Mouse (Mus musculus) embryonic fibroblast, embryonic 13.5 days (primary cell): ENCODE results near the gene Prdx6. TPM values are rescaled to one million over a fixed set of nuclear protein-coding genes. Genes with fewer than 3 reads are reported as not detected.

Experiments
- H3K27ac ChIP-seq: 2 replicates; pipeline ENCODE4 v1.5.1; 2012; ENCODE audit warnings: low read length, control low read depth, inconsistent platforms; ENCODE audit not compliant: insufficient read depth
- H3K4me1 ChIP-seq: 2 replicates; pipeline ENCODE4 v1.6.1; 2011; ENCODE audit warnings: low read length; ENCODE audit not compliant: control insufficient read depth, insufficient read depth
- H3K4me3 ChIP-seq: 2 replicates; pipeline ENCODE4 v1.5.1; 2011; ENCODE audit warnings: mild to moderate bottlenecking, control low read depth, low read length; ENCODE audit not compliant: insufficient read depth
- CTCF ChIP-seq: IDR thresholded peaks from 2 replicates; pipeline ENCODE4 v1.5.1; 2011; ENCODE audit warnings: mild to moderate bottlenecking, control low read depth, low read length, moderate library complexity, borderline replicate concordance; ENCODE audit not compliant: insufficient read depth
- POLR2A ChIP-seq: IDR thresholded peaks from 2 replicates; pipeline ENCODE4 v1.6.1; 2011; ENCODE audit warnings: low read depth, mild to moderate bottlenecking, control low read depth, low read length, moderate library complexity
- polyA plus RNA-seq: library from polyadenylated mRNA; stranded (reverse); fragments of >200 nt; gene quantifications from 2 replicates; pipeline ENCODE4 v1.2.4, GENCODE M21; 2011; ENCODE audit warnings: low read depth; ENCODE audit not compliant: missing spikeins, insufficient read length

Prdx6 gene
- polyA plus RNA-seq, 1 experiment, result 160 TPM

DNA sequence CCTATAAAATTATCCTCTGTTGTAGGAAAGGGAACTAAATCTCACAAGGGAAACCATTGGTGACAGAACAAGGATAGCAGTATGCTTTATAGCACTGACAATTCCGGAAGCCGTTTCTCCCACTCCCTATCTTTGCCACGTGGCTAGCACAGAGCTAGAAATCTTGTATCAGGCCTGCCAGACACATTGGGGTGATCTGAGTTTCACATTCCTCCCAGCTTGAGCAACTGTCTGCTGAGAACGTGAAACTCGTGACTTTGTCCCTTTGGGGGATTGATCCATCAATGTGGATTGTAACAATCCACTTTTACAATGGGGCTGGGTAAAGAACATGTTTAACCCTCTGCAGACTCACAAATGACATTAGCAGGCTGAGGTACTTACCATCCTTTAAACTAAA is 17.9 kb upstream of the Prdx6 start:
- TF ChIP-seq CTCF (no peak), POLR2A (no peak)
- Histone ChIP-seq H3K4me1 (no peaks in the 10 kb centered on the region; the same call in 1 of the 2 replicates), H3K4me3 (no peak overlapping the region), H3K27ac (no peak overlapping the region)

DNA sequence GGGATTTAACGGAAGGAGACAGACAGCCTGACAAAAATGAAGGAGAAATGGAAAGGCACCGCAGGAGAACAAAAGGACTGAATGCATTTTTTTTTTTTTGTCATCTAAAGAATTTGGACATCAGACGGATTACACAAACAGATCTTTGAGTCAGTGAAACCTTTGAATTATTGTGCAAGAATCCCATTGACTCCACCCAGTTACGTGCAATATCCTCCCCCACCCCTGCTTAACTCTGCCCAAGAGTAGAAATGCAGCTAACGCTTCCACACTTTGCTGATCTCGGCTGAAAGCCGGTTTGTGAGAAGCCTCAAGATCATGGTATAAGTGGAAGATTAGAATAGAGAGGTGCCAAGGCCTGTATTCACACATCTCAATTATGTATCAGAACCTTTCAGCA is 17.1 kb upstream of the Prdx6 start:
- no peak for TF ChIP-seq CTCF
- TF ChIP-seq POLR2A, result no peak
- Histone ChIP-seq H3K27ac (no peak overlapping the region), H3K4me1 (no peaks in the 10 kb centered on the region; the same call in 1 of the 2 replicates), H3K4me3 (no peak overlapping the region)

DNA sequence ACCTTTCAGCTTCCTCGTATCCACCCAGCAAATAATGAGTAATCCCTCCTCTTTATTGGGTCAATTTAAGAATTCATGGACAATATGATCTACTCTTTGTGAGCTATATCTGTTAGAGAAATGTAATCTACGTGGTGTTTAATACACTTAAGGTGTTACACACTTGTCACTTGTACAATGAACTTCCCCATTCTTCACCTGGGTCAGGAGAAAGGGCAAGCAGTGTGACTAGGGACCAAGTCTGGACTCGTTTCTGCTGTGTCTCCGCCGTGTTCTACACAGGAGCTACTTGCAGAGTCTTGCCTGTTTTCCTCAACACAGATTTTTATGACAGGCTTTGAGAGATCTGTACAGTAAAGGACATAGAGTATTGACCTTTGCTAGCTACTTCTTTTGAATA is 13.9 kb upstream of the Prdx6 start:
- no peaks in the 10 kb centered on the region; the same call in 1 of the 2 replicates for H3K4me1 ChIP-seq
- no peak for TF ChIP-seq POLR2A
- TF ChIP-seq CTCF, result no peak
- no peak overlapping the region for H3K4me3 ChIP-seq
- H3K27ac ChIP-seq, result no peak overlapping the region

DNA sequence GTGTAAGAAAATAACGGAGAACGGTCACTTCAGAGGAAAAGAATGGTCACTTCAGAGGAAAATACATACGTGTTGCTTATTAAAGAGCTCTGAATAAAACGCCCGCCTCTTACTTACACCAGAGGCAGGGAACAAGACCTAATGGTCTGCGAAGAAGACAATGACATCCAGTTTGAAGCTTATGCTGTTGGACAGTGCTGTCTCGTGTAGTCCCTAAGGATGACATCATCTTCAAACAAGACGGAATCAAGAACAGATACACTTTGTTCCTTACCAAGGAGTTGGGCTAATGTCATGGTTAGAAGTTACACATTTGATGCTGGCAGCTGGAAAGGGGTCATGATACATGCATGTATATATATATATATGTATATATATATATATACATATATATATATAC is 12.6 kb upstream of the Prdx6 start:
- TF ChIP-seq POLR2A, result no peak
- no peak for TF ChIP-seq CTCF
- Histone ChIP-seq H3K27ac (no peak overlapping the region), H3K4me3 (no peak overlapping the region), H3K4me1 (no peaks in the 10 kb centered on the region; the same call in 1 of the 2 replicates)

DNA sequence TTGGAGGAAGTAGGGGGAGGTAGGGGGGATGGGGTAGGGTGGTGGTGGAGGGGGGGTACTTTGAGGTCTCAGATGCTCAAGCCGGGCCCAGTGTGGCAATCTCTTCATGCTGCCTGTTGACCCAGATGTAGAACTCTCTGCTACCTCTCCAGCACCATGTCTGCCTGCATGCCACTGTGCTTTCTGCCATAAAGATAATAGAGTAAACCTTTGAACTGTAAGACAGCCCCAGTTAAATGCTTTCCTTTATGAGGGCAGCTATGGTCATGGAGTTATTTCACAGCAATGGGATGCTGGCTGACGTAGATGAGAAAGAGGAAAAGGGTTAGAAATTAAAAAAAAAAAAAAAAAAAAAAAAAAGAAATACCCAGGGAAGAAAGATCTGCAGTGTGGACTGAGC is 11.5 kb upstream of the Prdx6 start:
- Histone ChIP-seq H3K27ac (no peak overlapping the region), H3K4me1 (no peaks in the 10 kb centered on the region), H3K4me3 (no peak overlapping the region)
- TF ChIP-seq POLR2A, result no peak
- no peak for TF ChIP-seq CTCF

DNA sequence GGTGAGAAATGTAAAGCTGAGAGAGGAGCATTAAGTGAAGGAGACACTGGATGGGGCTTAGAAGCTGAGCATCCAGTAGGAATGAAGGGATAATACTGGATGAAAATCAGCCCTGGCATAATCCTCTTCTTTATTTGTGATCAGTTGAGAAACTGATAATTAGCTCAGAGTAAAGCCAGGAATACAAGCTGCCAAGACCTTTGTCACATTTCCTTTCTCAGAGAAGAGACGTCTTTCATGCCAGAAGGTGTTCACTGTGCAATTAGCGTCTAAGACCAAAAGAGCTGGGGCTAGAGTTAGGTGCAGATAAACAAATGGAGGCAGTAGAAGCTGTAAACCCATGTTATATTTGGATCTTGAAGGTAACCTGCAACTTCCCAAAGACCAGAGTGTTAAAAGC is 9.7 kb upstream of the Prdx6 start:
- no peak overlapping the region for H3K4me3 ChIP-seq
- H3K27ac ChIP-seq, result no peak overlapping the region
- no peak for TF ChIP-seq CTCF
- no peak for TF ChIP-seq POLR2A
- H3K4me1 ChIP-seq, result no peaks in the 10 kb centered on the region

DNA sequence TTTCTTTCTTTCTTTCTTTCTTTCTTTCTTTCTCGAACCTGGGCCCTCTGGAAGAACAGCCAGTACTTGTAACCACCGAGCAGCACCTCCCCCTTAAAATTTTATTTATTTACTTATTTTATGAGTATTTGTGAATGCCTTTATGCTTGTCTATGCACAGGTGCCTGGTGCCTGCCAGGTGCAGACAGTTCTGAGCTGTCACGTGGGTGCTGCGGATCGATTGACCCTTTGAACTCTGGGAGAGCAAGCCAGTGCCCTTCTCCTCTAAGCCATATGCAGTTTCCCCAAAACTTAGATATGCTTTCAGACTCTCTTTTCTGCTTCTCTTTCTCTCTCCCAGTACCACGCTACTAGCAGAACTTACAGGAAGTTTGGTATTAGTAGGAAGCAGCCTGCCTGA is 8.1 kb upstream of the Prdx6 start:
- Histone ChIP-seq H3K27ac (no peak overlapping the region), H3K4me3 (no peak overlapping the region), H3K4me1 (no peaks in the 10 kb centered on the region)
- TF ChIP-seq POLR2A (no peak), CTCF (no peak)

DNA sequence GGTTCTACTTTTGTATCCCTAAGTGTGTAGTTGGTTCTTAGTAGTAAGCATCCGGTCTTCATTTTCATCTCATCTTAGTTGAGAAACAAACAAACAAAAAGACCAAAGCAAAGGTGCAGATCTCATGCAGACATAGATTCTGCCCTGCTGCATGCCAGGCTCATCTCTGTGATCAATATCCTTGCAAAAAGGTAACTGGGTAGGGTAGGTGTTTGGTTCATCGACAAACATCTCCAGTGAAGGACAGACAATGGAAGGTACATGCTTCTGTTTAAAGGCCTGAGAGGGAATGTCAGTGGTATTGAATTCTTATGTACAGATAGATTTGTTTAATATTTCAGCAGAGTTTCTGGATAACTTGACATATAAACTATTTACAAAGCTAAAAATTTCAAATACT is 7.3 kb upstream of the Prdx6 start:
- no peak overlapping the region for H3K27ac ChIP-seq
- TF ChIP-seq POLR2A (no peak), CTCF (no peak)

DNA sequence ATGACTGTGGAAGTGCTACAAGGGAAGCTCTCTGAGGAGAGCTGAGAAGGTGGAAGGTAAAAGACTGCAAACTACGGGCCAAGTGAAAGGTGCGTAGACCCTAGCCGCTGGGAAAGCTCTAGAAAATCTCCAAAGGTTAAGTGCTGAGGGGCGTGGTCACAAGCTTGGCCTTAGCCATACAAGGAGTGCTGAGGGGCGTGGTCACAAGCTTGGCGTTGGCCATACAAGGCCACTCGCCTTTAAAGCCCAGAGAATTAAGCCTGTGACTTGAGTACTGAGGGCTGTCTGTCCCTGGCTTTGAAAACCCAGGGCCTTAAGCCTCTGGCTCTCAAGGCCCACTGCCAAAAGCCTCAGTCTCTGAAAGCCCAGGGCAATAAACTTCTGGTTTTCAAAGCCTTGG is 5.9 kb upstream of the Prdx6 start:
- H3K4me3 ChIP-seq, result no peak overlapping the region
- H3K27ac ChIP-seq, result no peak overlapping the region
- H3K4me1 ChIP-seq, result no peaks in the 10 kb centered on the region
- no peak for TF ChIP-seq POLR2A
- no peak for TF ChIP-seq CTCF

More for the DNA sequence above, 7.3 kb upstream of the Prdx6 start:
- H3K4me1 ChIP-seq, result no peaks in the 10 kb centered on the region
- no peak overlapping the region for H3K4me3 ChIP-seq

DNA sequence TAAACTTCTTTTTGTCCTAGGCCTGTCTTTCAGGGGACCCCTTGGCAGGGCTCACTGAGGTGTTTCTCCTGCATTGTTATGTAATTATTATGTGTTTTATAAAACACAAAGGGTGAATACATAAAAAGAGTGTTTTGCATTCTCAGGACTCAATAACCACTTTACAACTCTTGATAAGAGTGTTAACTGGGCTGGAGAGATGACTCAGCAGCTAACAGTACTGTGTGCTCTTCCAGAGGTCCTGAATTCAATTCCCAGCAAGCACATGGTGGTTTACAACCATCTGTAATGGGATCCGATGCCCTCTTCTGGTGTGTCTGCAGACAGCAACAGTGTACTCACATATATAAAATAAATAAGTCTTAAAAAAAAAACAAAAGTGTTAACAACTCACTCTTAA is 3.3 kb upstream of the Prdx6 start:
- no peak for TF ChIP-seq CTCF
- no peak for TF ChIP-seq POLR2A
- H3K27ac ChIP-seq, result no peak overlapping the region
- 0 out of 2 replicates have a peak, but pooled peaks cover 2% of the 10 kb centered on the region for H3K4me1 ChIP-seq
- H3K4me3 ChIP-seq, result no peak overlapping the region

DNA sequence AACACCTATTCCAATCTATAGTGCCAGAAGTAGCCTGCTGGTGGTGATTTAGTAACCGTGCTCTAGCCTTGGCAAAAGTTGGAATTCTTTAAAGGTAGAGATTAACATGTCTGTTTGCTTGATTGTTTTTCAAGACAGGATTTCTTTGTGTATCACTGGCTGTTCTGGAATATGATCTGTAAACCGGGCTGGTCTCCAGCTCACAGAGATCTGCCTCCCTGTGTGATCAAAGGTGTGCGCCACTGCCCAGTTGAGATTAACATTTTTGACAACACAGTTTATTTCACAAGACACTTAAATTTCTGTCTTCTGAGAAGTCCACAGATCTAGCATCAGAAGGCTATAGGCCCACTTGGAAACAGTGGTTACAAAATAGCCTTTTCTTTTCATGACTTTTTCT is 1.9 kb upstream of the Prdx6 start:
- Histone ChIP-seq H3K4me3 (no peak overlapping the region), H3K4me1 (peaks cover 6% of the 10 kb centered on the region; the same call in 1 of the 2 replicates), H3K27ac (no peak overlapping the region)
- no peak for TF ChIP-seq CTCF
- TF ChIP-seq POLR2A, result no peak
